Mouse (Mus musculus) ES-Bruce4 (cell line): ENCODE results near the gene Me1. TPM values are rescaled to one million over a fixed set of nuclear protein-coding genes. Genes with fewer than 3 reads are reported as not detected.

ENCODE experiments used
- H3K27ac ChIP-seq: 2 replicates; pipeline ENCODE4 v1.5.1; 2012; ENCODE audit warnings: low read length, inconsistent platforms; ENCODE audit not compliant: insufficient read depth
- H3K27me3 ChIP-seq: 2 replicates; pipeline ENCODE4 v1.6.1; 2012; ENCODE audit warnings: mild to moderate bottlenecking, low read length, inconsistent platforms; ENCODE audit not compliant: control insufficient read depth, poor library complexity, insufficient read depth, severe bottlenecking
- H3K36me3 ChIP-seq: 2 replicates; pipeline ENCODE4 v1.6.1; 2012; ENCODE audit warnings: inconsistent platforms, mild to moderate bottlenecking, low read length, moderate library complexity; ENCODE audit not compliant: control insufficient read depth, poor library complexity, insufficient read depth, severe bottlenecking
- H3K4me1 ChIP-seq: one replicate; pipeline ENCODE4 v1.8.1; 2011; ENCODE audit warnings: low read length; ENCODE audit not compliant: control insufficient read depth, insufficient read depth
- H3K4me3 ChIP-seq: 2 replicates; pipeline ENCODE4 v1.5.1; 2011; ENCODE audit warnings: low read depth, mild to moderate bottlenecking, low read length
- H3K9ac ChIP-seq: 2 replicates; pipeline ENCODE4 v1.6.1; 2012; ENCODE audit warnings: low read depth, mild to moderate bottlenecking, inconsistent platforms; ENCODE audit not compliant: poor library complexity, severe bottlenecking
- H3K9me3 ChIP-seq: replicated peaks from 2 replicates; pipeline ENCODE4 v1.6.1; 2012; ENCODE audit warnings: mild to moderate bottlenecking, low read length, inconsistent platforms; ENCODE audit not compliant: control insufficient read depth, poor library complexity, insufficient read depth, severe bottlenecking
- CTCF ChIP-seq: IDR thresholded peaks from one replicate; pipeline ENCODE4 v1.8.1; 2011; ENCODE audit warnings: low read depth, low read length
- EP300 ChIP-seq: IDR thresholded peaks from 2 replicates; pipeline ENCODE4 v1.6.1; 2011; ENCODE audit warnings: low read depth, low read length; ENCODE audit not compliant: insufficient read depth
- POLR2A ChIP-seq: IDR thresholded peaks from one replicate; pipeline ENCODE4 v1.8.1; 2011; ENCODE audit warnings: low read length; ENCODE audit not compliant: insufficient read depth
- polyA plus RNA-seq: library from polyadenylated mRNA; stranded (reverse); fragments of >200 nt; gene quantifications from 2 replicates; pipeline ENCODE4 v1.2.4, GENCODE M21; 2011; ENCODE audit warnings: low read depth; ENCODE audit not compliant: missing spikeins, insufficient read depth, insufficient read length

The Me1 gene
- polyA plus RNA-seq, 1 experiment: 25.2 TPM

- Histone ChIP-seq H3K9me3 (no peaks in the 10 kb centered on the region), H3K4me3 (no peak overlapping the region), H3K27ac (no peak overlapping the region), H3K27me3 (no peaks in the 10 kb centered on the region), H3K9ac (no peak overlapping the region), H3K4me1 (no peaks in the 10 kb centered on the region), H3K36me3 (no peaks in the 10 kb centered on the region)
- TF ChIP-seq EP300: no peak
- no peak for TF ChIP-seq CTCF
- no peak for TF ChIP-seq POLR2A
Measured at GRCm38 (mm10) chr9:86647931-86648550, 47.7 kb downstream of the Me1 start.

GRCm38 (mm10) chr9:86646807-86647206 lies 48.9 kb downstream of the Me1 start:
- no peaks in the 10 kb centered on the region for H3K36me3 ChIP-seq
- no peaks in the 10 kb centered on the region for H3K9me3 ChIP-seq
- H3K27ac ChIP-seq: no peak overlapping the region
- no peaks in the 10 kb centered on the region for H3K27me3 ChIP-seq
- no peak overlapping the region for H3K4me3 ChIP-seq
- TF ChIP-seq CTCF (no peak), EP300 (no peak), POLR2A (no peak)
- no peak overlapping the region for H3K9ac ChIP-seq
- H3K4me1 ChIP-seq: no peaks in the 10 kb centered on the region

GRCm38 (mm10) chr9:86643497-86643896 lies 52.3 kb downstream of the Me1 start:
- Histone ChIP-seq H3K36me3 (no peaks in the 10 kb centered on the region), H3K9me3 (no peaks in the 10 kb centered on the region), H3K27ac (no peak overlapping the region), H3K4me3 (no peak overlapping the region), H3K27me3 (no peaks in the 10 kb centered on the region), H3K9ac (no peak overlapping the region), H3K4me1 (no peaks in the 10 kb centered on the region)
- TF ChIP-seq EP300: no peak
- no peak for TF ChIP-seq POLR2A
- TF ChIP-seq CTCF: no peak

- Histone ChIP-seq H3K4me1 (no peaks in the 10 kb centered on the region), H3K27me3 (no peaks in the 10 kb centered on the region), H3K4me3 (no peak overlapping the region), H3K36me3 (no peaks in the 10 kb centered on the region), H3K9ac (no peak overlapping the region), H3K9me3 (no peaks in the 10 kb centered on the region), H3K27ac (no peak overlapping the region)
- TF ChIP-seq EP300: no peak
- TF ChIP-seq POLR2A: no peak
- no peak for TF ChIP-seq CTCF
Measured at GRCm38 (mm10) chr9:86638771-86639170, 57.0 kb downstream of the Me1 start.

- H3K4me3 ChIP-seq: no peak overlapping the region
- H3K27ac ChIP-seq: no peak overlapping the region
- H3K4me1 ChIP-seq: no peaks in the 10 kb centered on the region
- no peaks in the 10 kb centered on the region for H3K27me3 ChIP-seq
- TF ChIP-seq POLR2A: no peak
- TF ChIP-seq CTCF: no peak
- TF ChIP-seq EP300: no peak
- H3K36me3 ChIP-seq: no peaks in the 10 kb centered on the region
- H3K9me3 ChIP-seq: no peaks in the 10 kb centered on the region
- no peak overlapping the region for H3K9ac ChIP-seq
Measured at GRCm38 (mm10) chr9:86631153-86631552, 64.6 kb downstream of the Me1 start.

- Histone ChIP-seq H3K9ac (no peak overlapping the region), H3K4me1 (no peaks in the 10 kb centered on the region), H3K9me3 (no peaks in the 10 kb centered on the region), H3K27ac (no peak overlapping the region), H3K27me3 (no peaks in the 10 kb centered on the region), H3K36me3 (no peaks in the 10 kb centered on the region), H3K4me3 (no peak overlapping the region)
- TF ChIP-seq CTCF: no peak
- no peak for TF ChIP-seq POLR2A
- TF ChIP-seq EP300: no peak
Measured at GRCm38 (mm10) chr9:86630352-86630931, 65.3 kb downstream of the Me1 start.
